Mouse (Mus musculus) kidney, adult 2 months (tissue): Measurements from ENCODE around the gene 1700061G19Rik.

Source experiments
- CTCF ChIP-seq: fragments of 200-500 bp; conservative IDR thresholded peaks from 2 replicates; pipeline ENCODE4 v1.5.1; 2011; ENCODE audit warnings: low read depth, mild to moderate bottlenecking, control low read depth, low read length, moderate library complexity, mixed read lengths; ENCODE audit not compliant: insufficient read depth, insufficient read length
- POLR2A ChIP-seq: fragments of 200-500 bp; IDR thresholded peaks from one replicate; pipeline ENCODE4 v1.6.1; 2011; ENCODE audit warnings: low read depth, low read length, control low read depth

DNA sequence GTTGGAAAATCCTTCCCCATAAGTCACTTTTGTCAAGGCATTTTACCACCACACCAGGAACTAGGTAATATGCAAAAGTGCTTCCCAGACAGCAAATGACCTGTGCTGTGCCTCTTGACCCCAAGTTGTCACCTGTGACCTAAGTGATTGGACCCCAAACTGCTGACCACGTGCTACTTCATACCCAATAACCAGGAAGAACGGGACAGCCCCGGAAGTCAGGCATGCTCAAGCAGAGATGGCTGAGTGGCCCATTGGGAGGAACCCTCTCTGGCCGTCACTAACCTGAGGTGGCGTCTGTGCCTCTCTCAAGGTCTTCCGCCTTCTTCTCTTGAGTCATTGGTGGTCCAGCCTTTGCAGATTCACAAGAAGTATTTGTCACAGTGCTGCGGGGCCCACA is 2.8 kb upstream of the 1700061G19Rik start:
- no peak for TF ChIP-seq CTCF
- no peak for TF ChIP-seq POLR2A
